ENCODE assay signal across 8 mouse cellular contexts in the genomic region with DNA sequence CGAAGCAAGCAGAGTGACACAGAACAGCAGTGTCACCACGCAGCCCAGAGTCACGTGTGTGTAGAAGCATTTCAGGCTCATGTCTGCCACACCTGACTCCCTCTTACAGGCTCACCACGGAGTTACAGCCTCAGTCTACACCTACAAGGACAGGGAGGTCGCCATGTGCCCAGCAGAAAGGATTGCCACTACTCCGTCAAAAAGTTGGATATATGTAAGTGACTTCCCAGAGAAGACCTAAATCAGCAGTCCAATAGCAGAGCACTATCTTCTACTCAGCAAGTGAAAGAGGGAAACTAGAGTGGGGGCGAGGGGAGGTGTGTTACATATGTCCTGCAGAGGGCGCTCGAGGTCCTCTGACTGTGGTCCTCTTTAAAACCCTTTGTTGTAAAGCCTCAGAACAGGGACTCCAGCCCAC. TPM values are rescaled to one million over a fixed set of nuclear protein-coding genes. Genes with fewer than 3 reads are reported as not detected.
DNase-seq lines count a peak whose midpoint lies in the region; ATAC-seq and TF ChIP-seq lines count a peak whose summit lies in the region.

No protein-coding gene starts in this region.

- DNase-seq in layer of hippocampus, adult 11-12 months (ENCODE audit: low spot score): peak; percentile 51
- DNase-seq in layer of hippocampus, postnatal 36 days: no peak
- DNase-seq in ES-CJ7 (ENCODE audit: low read depth, low spot score): peak; percentile 90
- DNase-seq in c-Kit-positive CD71-negative TER-119-negative erythroid progenitor cells, embryonic 14.5 days (ENCODE audit: low read depth): peak; percentile 82
- DNase-seq in kidney, postnatal 10 days: peak; percentile 69
- peak; percentile 75 for DNase-seq in thymus, postnatal 4 days

- H3ac ChIP-seq in myocyte (ENCODE audit: control insufficient read depth, insufficient read length): no peak overlapping the region

- no peak for TF ChIP-seq POLR2A in myocyte (IDR thresholded peaks at IDR 0.05; ENCODE audit: insufficient read length, low read depth)

- peak; percentile 52 for ATAC-seq in granulocyte monocyte progenitor cell, adult 5-6 weeks (replicated peaks; ENCODE audit: poor library complexity, severe bottlenecking)

- H3K4me3 ChIP-seq in myocyte: no peak overlapping the region

- H3K79me2 ChIP-seq in myocyte (ENCODE audit: control insufficient read depth, insufficient read depth): peaks cover 30% of the 10 kb centered on the region

- H3K4me2 ChIP-seq in myocyte (ENCODE audit: low read depth): peak overlapping the region; percentile 55

- H3K27me3 ChIP-seq in myocyte (ENCODE audit: control insufficient read depth, insufficient read depth, insufficient read length): no peaks in the 10 kb centered on the region

- H3K36me3 ChIP-seq in myocyte (ENCODE audit: control insufficient read depth, insufficient read depth): no peaks in the 10 kb centered on the region

TF ChIP-seq in myocyte, 11 proteins besides CTCF, POLR2A, EP300 and RAD21:
- TF ChIP-seq USF1 (IDR thresholded peaks at IDR 0.05; ENCODE audit: low read depth) (no peak), MYOG (IDR thresholded peaks at IDR 0.05; ENCODE audit: control insufficient read depth in 1 of 3, insufficient read depth in 1 of 3, insufficient read length in 2 of 3, low read depth in 2 of 3) (no peak), POLR2AphosphoS2 (IDR thresholded peaks at IDR 0.05; ENCODE audit: insufficient read length, low read depth) (no peak), MYOD1 (IDR thresholded peaks at IDR 0.05; ENCODE audit: control insufficient read depth in 1 of 3, insufficient read length in 2 of 3, low read depth in 2 of 3) (no peak), E2F4 (IDR thresholded peaks at IDR 0.05; ENCODE audit: insufficient read depth) (no peak), TCF12 (IDR thresholded peaks at IDR 0.05; ENCODE audit: insufficient read depth, poor library complexity, severe bottlenecking) (no peak), SRF (IDR thresholded peaks at IDR 0.05; ENCODE audit: control insufficient read depth, insufficient read length, low read depth) (no peak), TCF3 (IDR thresholded peaks at IDR 0.05; ENCODE audit: insufficient read length, low read depth) (no peak), REST (IDR thresholded peaks at IDR 0.05; ENCODE audit: insufficient read depth, insufficient read length) (no peak), CEBPB (IDR thresholded peaks at IDR 0.05; ENCODE audit: insufficient read depth, poor library complexity, severe bottlenecking) (no peak), MAX (IDR thresholded peaks at IDR 0.05; ENCODE audit: low read depth) (no peak)
TF ChIP-seq in myocyte: peak in this region for 0.

RNA-seq across cellular contexts. Expression of a gene that starts 2.0 kb away (rescaled TPM):
- total RNA-seq in layer of hippocampus, postnatal 36 days (2021): 10 to 100 TPM; 60.9 to 62.5 TPM
- 76.8 and 87.4 TPM in 2 replicates for total RNA-seq in granulocyte monocyte progenitor cell, adult 5-6 weeks (2014; fragmentation: Nextera tagmentation)
- total RNA-seq in granulocyte monocyte progenitor cell, adult 5-6 weeks (2017): 96.0 and 107 TPM in 2 replicates
- 41.7 TPM for polyA plus RNA-seq in myocyte (2012; fragmentation: generic; extraction: Trizol)

RNA-seq across cellular contexts. Expression of a gene that starts 28.3 kb away (rescaled TPM):
- 1 to 10 TPM; 1.2 TPM for total RNA-seq in layer of hippocampus, postnatal 36 days (2021)
- total RNA-seq in granulocyte monocyte progenitor cell, adult 5-6 weeks (2014; fragmentation: Nextera tagmentation): not detected in 2 replicates
- not detected in 2 replicates for total RNA-seq in granulocyte monocyte progenitor cell, adult 5-6 weeks (2017)
- polyA plus RNA-seq in myocyte (2012; fragmentation: generic; extraction: Trizol): 0.13 TPM

RNA-seq across cellular contexts. Expression of a gene that starts 37.6 kb away (rescaled TPM):
- 10 to 100 TPM; 52.4 to 57.9 TPM for total RNA-seq in layer of hippocampus, postnatal 36 days (2021)
- total RNA-seq in granulocyte monocyte progenitor cell, adult 5-6 weeks (2014; fragmentation: Nextera tagmentation): 0.45 and 0.82 TPM in 2 replicates
- total RNA-seq in granulocyte monocyte progenitor cell, adult 5-6 weeks (2017): 0.05 and 3.0 TPM in 2 replicates
- 11.7 TPM for polyA plus RNA-seq in myocyte (2012; fragmentation: generic; extraction: Trizol)

Comparison
In these comparisons a context has a peak if more than half of its experiments do, and no peak if none do; other contexts are left out.
1. DNase-seq: peak in layer of hippocampus, adult 11-12 months (single experiment), ES-CJ7 (single experiment), c-Kit-positive CD71-negative TER-119-negative erythroid progenitor cells, embryonic 14.5 days (single experiment), kidney, postnatal 10 days (single experiment) and thymus, postnatal 4 days (single experiment); none in layer of hippocampus, postnatal 36 days (0 of 2).
2. RNA of a gene that starts 37.6 kb away (total RNA-seq): 52.4 to 57.9 TPM in layer of hippocampus, postnatal 36 days; 0.05 to 3.0 TPM in granulocyte monocyte progenitor cell, adult 5-6 weeks; every median in the first group is over 10 times any median in the second.